Mouse (Mus musculus) lung, embryonic 14.5 days (tissue): ENCODE results near the gene Sebox. TPM values are rescaled to one million over a fixed set of nuclear protein-coding genes. Genes with fewer than 3 reads are reported as not detected.
A peak's percentile ranks its signal among the peaks of the same experiment; 100 is the strongest.

Experiments
- ATAC-seq: fragments of 200-750 bp; cut with Nextera tagmentation; 2 replicates; pipeline ENCODE4 v1.8.0; 2017; ENCODE audit warnings: mild to moderate bottlenecking, moderate TSS enrichment, moderate library complexity; ENCODE audit not compliant: insufficient read depth
- DNase-seq: peaks from one replicate; pipeline ENCODE4 v3.0.0-alpha.2; 2015
- H3K27ac ChIP-seq: fragments of 300-500 bp; sonication (generic); 2 replicates; pipeline ENCODE4 v1.5.1; 2014; ENCODE audit warnings: low read depth, mild to moderate bottlenecking, moderate library complexity
- H3K27me3 ChIP-seq: fragments of 300-500 bp; sonication (generic); 2 replicates; pipeline ENCODE4 v1.6.1; 2014; ENCODE audit warnings: low read length, control low read depth; ENCODE audit not compliant: insufficient read depth
- H3K36me3 ChIP-seq: fragments of 300-500 bp; sonication (generic); 2 replicates; pipeline ENCODE4 v1.6.1; 2014; ENCODE audit warnings: control low read depth; ENCODE audit not compliant: insufficient read depth
- H3K4me1 ChIP-seq: fragments of 300-500 bp; sonication (generic); 2 replicates; pipeline ENCODE4 v1.6.1; 2014; ENCODE audit warnings: antibody characterized with exemption, control low read depth; ENCODE audit not compliant: insufficient read depth
- H3K4me2 ChIP-seq: fragments of 300-500 bp; sonication (generic); 2 replicates; pipeline ENCODE4 v1.6.1; 2014; ENCODE audit warnings: mild to moderate bottlenecking
- H3K4me3 ChIP-seq: fragments of 300-500 bp; sonication (generic); 2 replicates; pipeline ENCODE4 v1.5.1; 2014; ENCODE audit warnings: low read depth, low read length
- H3K9ac ChIP-seq: fragments of 300-500 bp; sonication (generic); 2 replicates; pipeline ENCODE4 v1.6.1; 2014
- H3K9me3 ChIP-seq: fragments of 300-500 bp; sonication (generic); 2 replicates; pipeline ENCODE4 v1.6.1; 2016; ENCODE audit warnings: low read depth, low read length, control low read depth
- CTCF ChIP-seq: IDR thresholded peaks from 2 replicates; pipeline ENCODE4 v1.5.1; 2016; ENCODE audit warnings: antibody characterized with exemption, low read depth
- WGBS: fragments of 180-500 bp; shearing (Covaris S2); extraction: QIAGEN DNeasy Blood & Tissue Kit; methylation state at CpG from one replicate; pipeline ENCODE4 v1.1.7; 2014; 5-methylcytosine and 5-hydroxymethylcytosine counted together
- polyA plus RNA-seq: library from polyadenylated mRNA; unstranded; fragments of >200 nt; fragmentation: Nextera tagmentation; extraction: Ambion mirVana; gene quantifications from 2 replicates; pipeline ENCODE4 v1.2.1, GENCODE M21; 2014

Sebox gene
- polyA plus RNA-seq, 1 experiment from 2014 or later: not detected

- Histone ChIP-seq H3K9ac (no peak overlapping the region), H3K36me3 (peaks cover 49% of the 10 kb centered on the region), H3K9me3 (no peaks in the 10 kb centered on the region), H3K4me3 (no peak overlapping the region), H3K4me2 (no peak overlapping the region), H3K27ac (no peak overlapping the region), H3K27me3 (no peaks in the 10 kb centered on the region), H3K4me1 (peaks cover 5% of the 10 kb centered on the region)
- TF ChIP-seq CTCF: no peak
- DNase-seq (no peak), ATAC-seq (no peak)
- 50% methylated on average over 8 of the region's 8 CpGs for WGBS
Measured at GRCm38 (mm10) chr11:78545181-78545580, 41.9 kb downstream of the Sebox start.

DNA sequence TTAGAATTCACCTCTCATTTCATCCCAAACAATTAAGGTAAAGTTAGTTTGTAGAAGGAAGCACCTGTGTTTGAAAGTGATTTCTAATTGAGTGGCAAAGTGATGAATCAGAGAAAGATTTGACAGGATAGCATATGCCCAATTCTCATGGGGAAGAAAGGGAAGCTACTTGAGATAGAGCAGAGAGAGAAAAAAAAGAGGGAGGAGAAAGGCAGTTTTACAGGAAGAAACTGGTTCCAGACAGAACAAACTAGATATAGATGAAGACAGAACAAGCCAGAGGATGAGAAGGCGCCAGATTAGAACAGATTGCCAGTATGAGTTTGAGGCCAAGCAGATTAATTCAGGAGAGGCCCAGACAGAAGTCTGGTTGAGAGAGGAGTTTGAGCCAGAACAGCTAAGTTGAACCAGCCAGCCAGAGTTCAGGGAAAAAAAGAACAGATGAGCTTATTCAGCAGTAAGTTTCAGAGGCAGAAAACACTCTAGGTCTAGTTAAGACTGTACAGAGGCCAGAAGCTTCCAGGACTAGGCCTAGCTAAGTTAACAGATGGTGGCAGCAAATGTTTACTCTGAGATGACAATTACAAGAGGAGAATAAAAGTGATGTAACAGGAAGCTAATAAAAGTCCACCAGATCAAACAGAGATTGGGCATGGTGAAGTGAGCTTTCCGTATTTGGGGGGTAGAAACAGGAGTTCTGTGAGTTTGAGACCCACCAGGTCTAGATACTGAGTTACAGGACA is 44.6 kb downstream of the Sebox start:
- H3K9ac ChIP-seq: no peak overlapping the region
- no peak for ATAC-seq
- TF ChIP-seq CTCF: no peak
- DNase-seq: no peak
- no peaks in the 10 kb centered on the region for H3K9me3 ChIP-seq
- H3K27me3 ChIP-seq: no peaks in the 10 kb centered on the region
- H3K36me3 ChIP-seq: peaks cover 29% of the 10 kb centered on the region
- 78% methylated on average over 2 of the region's 2 CpGs for WGBS
- H3K4me3 ChIP-seq: no peak overlapping the region
- no peak overlapping the region for H3K27ac ChIP-seq
- H3K4me1 ChIP-seq: peaks cover 5% of the 10 kb centered on the region
- H3K4me2 ChIP-seq: peak overlapping the region; percentile 76

DNA sequence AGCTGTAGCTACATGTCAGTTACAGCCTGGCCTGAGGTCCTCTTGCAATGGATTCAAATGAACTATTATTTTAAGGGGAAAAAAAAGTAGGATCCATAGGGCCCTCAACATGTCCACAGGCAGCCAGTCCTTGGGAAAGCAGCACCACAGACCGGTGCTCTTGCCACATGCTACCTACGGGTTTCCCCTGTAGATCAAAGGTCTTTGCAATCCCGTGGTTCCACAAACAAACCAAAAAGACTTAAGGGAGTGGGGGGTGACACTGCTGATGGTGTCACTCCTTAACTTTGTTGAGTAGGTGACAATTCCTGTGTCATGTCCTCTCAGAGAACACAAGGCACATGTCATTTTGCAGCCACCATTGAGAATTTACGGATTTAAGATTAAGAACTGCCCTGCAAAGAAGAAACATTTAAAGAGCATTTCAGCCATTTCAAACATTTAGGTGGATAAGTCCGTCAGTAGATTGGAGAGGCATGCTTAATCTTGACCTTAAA is 46.3 kb downstream of the Sebox start:
- Histone ChIP-seq H3K9me3 (no peaks in the 10 kb centered on the region), H3K36me3 (peaks cover 14% of the 10 kb centered on the region; the same call in 1 of the 2 replicates), H3K27ac (no peak overlapping the region), H3K4me3 (peak overlapping the region; percentile 68), H3K4me2 (peak overlapping the region; percentile 76), H3K4me1 (peaks cover 5% of the 10 kb centered on the region), H3K27me3 (no peaks in the 10 kb centered on the region), H3K9ac (peak overlapping the region; percentile 78)
- ATAC-seq: no peak
- TF ChIP-seq CTCF: no peak
- WGBS: 3% methylated on average over 5 of the region's 5 CpGs
- no peak for DNase-seq

DNA sequence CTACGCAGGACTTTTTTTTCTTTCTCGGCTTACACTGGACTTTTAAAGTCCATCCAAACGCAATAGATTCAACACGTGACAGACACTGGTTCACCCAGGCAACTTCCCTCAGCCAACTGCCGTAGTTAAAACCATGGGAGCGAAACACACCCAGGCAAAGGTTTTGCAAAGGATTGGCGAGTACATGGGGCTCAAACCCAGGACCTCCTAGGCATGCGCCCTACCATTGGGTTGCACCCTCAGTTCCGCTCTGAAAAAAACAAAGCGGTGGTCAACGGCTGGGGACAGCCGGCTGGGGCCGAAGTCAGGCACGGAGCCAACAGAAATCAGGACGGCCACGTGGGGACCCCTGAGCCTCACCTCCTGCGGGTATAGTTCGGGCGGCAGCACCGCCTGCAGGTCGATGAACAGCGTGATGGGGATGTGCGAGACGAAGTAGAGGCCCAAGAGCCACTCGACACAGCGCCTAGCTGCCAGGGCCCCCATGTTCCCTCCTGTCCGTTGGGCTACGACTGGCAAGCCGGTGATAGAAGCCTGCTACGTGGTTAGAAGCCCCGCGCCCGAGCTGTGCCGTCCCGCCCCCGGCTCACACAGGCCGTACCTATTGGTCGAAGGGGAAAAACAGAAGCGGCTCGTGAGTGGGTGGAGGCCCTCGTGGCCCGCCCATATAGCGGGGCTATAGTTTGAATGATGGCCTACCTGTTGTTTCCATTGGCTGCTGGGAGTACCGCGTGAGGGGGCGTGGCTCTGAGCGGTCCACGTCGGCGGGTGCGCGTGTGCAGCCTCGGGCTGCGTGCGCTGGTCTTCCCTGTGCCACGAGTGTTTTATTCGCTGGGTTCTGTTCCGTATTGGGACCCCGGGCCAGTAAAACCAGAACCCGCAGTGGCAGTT is 47.2 kb downstream of the Sebox start, which contains the start of gene Tmem97:
Gene Tmem97, minus strand, starts transcription at position 610 of the 891 bp plus-strand sequence.
- Histone ChIP-seq H3K36me3 (peaks cover 10% of the 10 kb centered on the region; the same call in 1 of the 2 replicates), H3K9me3 (no peaks in the 10 kb centered on the region), H3K4me1 (peaks cover 5% of the 10 kb centered on the region), H3K9ac (peak within 1 kb of the TSS; percentile 78), H3K27me3 (no peaks in the 10 kb centered on the region), H3K4me3 (peak within 1 kb of the TSS; percentile 68), H3K4me2 (peak within 1 kb of the TSS; percentile 76), H3K27ac (peak within 1 kb of the TSS; percentile 84)
- ATAC-seq: peak; percentile 100
- WGBS: under 1% methylated on average over 60 of the region's 60 CpGs
- peak; percentile 98 for DNase-seq
- TF ChIP-seq CTCF: peak; percentile 37

DNA sequence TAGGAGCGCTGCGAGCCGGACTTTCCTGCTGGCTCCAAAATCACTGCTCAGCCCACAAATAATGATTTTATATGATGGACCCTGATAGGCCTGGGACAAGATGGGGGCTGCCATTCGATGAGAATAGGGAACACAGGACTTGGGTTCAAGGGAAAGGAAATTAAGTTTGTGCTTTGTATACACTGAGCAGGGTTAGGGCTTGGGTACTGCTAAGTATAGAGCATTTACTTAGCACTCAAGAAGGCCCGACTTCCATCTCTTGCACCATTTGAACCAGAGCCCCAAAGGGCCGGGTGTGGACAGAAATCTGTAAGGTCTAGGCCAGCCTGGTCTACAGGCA is 47.8 kb downstream of the Sebox start:
- Histone ChIP-seq H3K9ac (peak overlapping the region; percentile 59), H3K4me2 (peak overlapping the region; percentile 76), H3K27me3 (no peaks in the 10 kb centered on the region), H3K27ac (peak overlapping the region; percentile 84), H3K9me3 (no peaks in the 10 kb centered on the region), H3K4me1 (peaks cover 5% of the 10 kb centered on the region), H3K4me3 (peak overlapping the region; percentile 68), H3K36me3 (0 out of 2 replicates have a peak, but pooled peaks cover 5% of the 10 kb centered on the region)
- 30% methylated on average over 6 of the region's 6 CpGs for WGBS
- TF ChIP-seq CTCF: no peak
- ATAC-seq: peak; percentile 32
- no peak for DNase-seq

Other genes starting within 250 kb of the Sebox start
- 71.2 and 76.8 TPM in 2 replicates for gene 2610507B11Rik, start 241.7 kb upstream of the Sebox start, polyA plus RNA-seq
- 0.45 and 0.66 TPM in 2 replicates for gene BC030499, start 212.6 kb upstream of the Sebox start, polyA plus RNA-seq
- 54.2 and 59.8 TPM in 2 replicates for gene Spag5, start 201.9 kb upstream of the Sebox start, polyA plus RNA-seq
- 4.4 and 5.0 TPM in 2 replicates for gene Aldoc, start 180.5 kb upstream of the Sebox start, polyA plus RNA-seq
- 69.9 and 76.0 TPM in 2 replicates for gene Pigs, start 175.0 kb upstream of the Sebox start, polyA plus RNA-seq
- gene Unc119, start 160.0 kb upstream of the Sebox start, polyA plus RNA-seq: 36.8 and 43.1 TPM in 2 replicates
- not detected in 2 replicates for gene Foxn1, start 116.9 kb upstream of the Sebox start, polyA plus RNA-seq
- gene Slc13a2, start 81.2 kb upstream of the Sebox start, polyA plus RNA-seq: not detected in 2 replicates
- 13.5 and 14.3 TPM in 2 replicates for gene Slc46a1, start 37.8 kb upstream of the Sebox start, polyA plus RNA-seq
- gene Sarm1, start 5.7 kb upstream of the Sebox start, polyA plus RNA-seq: 1.2 and 1.4 TPM in 2 replicates
- 0.20 and 0.50 TPM in 2 replicates for gene Vtn, start 4.4 kb upstream of the Sebox start, polyA plus RNA-seq
- 47.0 and 53.3 TPM in 2 replicates for gene Tmem199, start 8.7 kb downstream of the Sebox start, polyA plus RNA-seq
- 148 and 153 TPM in 2 replicates for gene Poldip2, start 8.7 kb downstream of the Sebox start, polyA plus RNA-seq
- 82.9 and 85.2 TPM in 2 replicates for gene Tnfaip1, start 32.9 kb downstream of the Sebox start, polyA plus RNA-seq
- 119 and 134 TPM in 2 replicates for gene Ift20, start 32.9 kb downstream of the Sebox start, polyA plus RNA-seq
- 102 and 108 TPM in 2 replicates for gene Tmem97, start 47.3 kb downstream of the Sebox start, polyA plus RNA-seq
- 14.5 and 15.9 TPM in 2 replicates for gene Nlk, start 193.9 kb downstream of the Sebox start, polyA plus RNA-seq
- gene Ccnq, start 248.3 kb downstream of the Sebox start, polyA plus RNA-seq: 42.4 and 48.0 TPM in 2 replicates